Mouse (Mus musculus) small intestine, adult 2 months (tissue): Measurements from ENCODE around the gene H2afv.

Experiments used
- CTCF ChIP-seq: fragments of 200-500 bp; IDR thresholded peaks from 2 replicates; pipeline ENCODE4 v1.5.1; 2012; ENCODE audit warnings: low read depth, mild to moderate bottlenecking, control low read depth, inconsistent platforms, low read length, moderate library complexity, mixed read lengths; ENCODE audit not compliant: insufficient replicate concordance, insufficient read length; ENCODE audit errors: extremely low read depth
- POLR2A ChIP-seq: fragments of 200-500 bp; IDR thresholded peaks from 2 replicates; pipeline ENCODE4 v1.6.1; 2012; ENCODE audit warnings: low read depth, mild to moderate bottlenecking, control low read depth, inconsistent platforms, low read length, moderate library complexity

DNA sequence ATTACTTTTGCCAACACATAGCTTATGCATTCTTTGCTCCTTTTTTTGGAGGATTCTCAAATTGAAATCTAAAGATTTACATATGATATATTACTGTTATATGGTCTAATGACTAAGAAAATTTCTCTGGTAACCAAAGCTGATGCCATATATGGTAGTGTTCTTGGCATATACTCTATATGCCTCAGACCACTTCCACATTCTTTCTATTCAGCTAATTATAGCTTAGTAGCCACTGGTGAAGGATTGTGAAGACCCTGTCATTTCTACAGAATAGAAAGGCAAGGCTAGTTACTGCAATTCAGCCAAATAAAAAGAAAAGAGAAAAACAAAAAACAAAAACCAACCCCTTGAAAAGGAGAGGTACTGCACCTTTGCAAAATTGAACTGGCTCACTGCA lies 27.8 kb upstream of the H2afv start:
- TF ChIP-seq CTCF (no peak), POLR2A (no peak)
